Mouse (Mus musculus): Measurements from ENCODE around the gene Unc119b.
"Not testable (repeated sequence)": the region's sequence is repeated elsewhere in the genome, so short reads cannot be mapped to it uniquely, and the experiment has no call there.

Unc119b gene

DNA sequence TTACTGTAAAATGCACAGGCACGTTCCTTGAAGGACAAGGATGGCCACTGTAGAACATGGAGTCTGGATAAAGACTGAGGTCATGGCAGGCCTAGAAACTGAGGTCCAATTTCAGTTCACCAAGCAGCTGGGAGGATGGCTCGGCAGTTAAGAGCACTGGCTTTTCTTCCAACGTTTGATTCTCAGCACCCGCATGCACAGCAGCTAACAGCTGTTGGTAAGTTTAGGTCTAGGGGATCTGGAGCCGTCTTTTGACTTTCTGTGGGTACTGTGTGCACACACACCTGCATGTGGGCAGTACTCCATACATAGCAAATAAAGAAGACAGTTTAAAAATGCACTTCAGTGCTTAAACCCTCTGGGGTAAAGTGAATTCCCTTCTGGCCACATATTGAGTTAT, 53.1 kb downstream of the Unc119b start:
- DNase-seq: no peak

DNA sequence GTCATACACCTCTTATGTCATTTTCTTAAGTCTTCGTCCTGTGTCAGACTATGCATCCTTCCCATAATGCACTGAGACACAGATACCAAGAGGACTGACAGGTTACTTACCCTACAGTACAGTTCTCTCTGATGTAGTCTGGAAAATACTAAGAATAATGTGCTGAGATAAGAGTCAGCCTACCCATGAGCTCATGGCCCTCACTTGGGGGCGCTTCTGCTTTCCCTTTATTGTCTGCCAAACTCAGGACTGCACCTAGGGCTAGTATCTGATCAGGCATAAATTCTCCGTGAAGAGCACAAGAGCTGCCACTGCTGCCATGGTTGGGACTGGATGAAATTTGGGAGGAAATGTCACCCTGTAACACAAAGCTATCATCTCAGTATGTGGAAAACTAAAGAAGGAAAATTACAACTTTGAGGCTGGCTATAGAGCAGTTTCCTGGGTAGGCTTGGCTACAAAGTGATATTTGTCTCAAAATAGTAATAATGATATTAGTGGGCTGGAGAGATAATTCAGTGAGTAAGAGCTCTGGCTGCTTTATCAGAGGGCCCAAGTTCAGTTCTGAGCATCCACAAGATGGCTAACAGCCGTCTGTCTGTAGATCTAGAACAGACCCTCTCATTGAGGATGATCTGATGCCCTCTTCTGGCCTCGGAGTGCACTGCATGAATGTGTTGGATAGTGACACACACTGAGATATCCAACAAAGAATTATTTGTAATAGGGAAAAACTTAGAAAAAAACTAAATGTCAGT, 58.5 kb downstream of the Unc119b start:
- DNase-seq: peak; percentile 62

DNA sequence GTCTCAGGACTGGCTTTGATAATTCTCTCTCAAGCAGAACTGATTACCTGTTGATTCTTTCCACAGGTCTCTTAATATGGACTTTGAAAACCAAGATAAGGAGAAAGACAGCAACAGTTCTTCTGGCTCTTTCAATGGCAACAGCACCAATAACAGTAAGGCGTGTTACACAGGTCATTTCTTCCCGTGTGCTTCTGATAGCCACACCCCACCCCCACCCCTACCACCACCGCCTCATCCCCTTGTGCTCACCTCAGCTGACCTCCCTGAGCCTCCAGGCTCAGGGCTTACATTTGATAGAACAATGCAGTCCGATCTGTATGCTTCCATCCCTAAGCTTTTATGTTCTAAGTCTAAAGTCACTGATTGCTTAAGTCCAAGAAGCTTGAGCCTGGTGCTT, 60.0 kb downstream of the Unc119b start:
- no peak for DNase-seq

DNA sequence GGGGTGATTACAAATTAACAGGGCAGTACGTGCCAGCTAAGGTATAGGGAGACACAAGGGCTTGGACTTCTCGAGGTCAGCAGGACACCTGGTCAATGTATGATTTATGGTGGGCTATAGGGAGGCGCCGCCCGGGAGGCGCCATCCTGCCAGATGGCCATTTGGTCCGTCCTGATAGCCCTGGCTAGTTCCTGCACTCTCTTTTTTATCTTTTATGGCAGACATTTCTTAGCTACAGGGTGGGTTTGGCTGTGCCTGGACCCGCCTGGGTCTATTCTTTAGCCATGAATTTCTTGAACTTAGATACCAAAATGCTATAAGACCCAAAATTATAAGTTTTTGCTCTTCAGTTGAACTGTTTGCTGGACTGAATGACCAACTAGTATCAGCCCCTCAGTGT, 61.5 kb downstream of the Unc119b start:
- DNase-seq: not testable (repeated sequence)

Data from embryo, embryonic 11 days (tissue).